Mouse (Mus musculus) E14TG2a.4 (cell line): ENCODE measurements around the gene Lrrc28.

Experiments used
- CTCF ChIP-seq: conservative IDR thresholded peaks from 2 replicates; pipeline ENCODE4 v1.5.1; 2014; ENCODE audit warnings: low read length
- NANOG ChIP-seq: IDR thresholded peaks from 2 replicates; pipeline ENCODE4 v1.6.1; 2014; ENCODE audit warnings: borderline replicate concordance, low read length, mixed read lengths
- POU5F1 ChIP-seq: IDR thresholded peaks from 2 replicates; pipeline ENCODE4 v1.6.1; 2014; ENCODE audit warnings: low read length, borderline replicate concordance

DNA sequence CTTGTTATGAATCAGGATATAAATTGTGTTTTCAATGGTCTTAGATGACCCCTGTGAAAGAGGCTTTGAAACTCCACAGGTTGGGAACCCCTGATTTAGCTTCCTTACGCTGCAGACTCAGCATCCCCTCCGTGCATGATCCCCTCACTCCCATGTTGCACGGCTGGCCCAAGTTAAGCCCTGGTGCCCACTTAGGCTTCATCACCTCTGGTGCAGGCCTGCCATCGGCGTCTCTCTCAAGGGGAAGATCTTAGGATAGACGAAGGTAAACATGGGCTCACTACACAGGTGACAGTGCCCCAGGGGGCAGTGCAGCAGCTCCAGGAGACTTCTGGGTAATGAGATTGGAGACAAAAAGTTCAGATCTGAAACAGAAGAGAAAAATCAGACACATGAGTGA is 115.7 kb downstream of the Lrrc28 start:
- no peak for TF ChIP-seq CTCF
- TF ChIP-seq POU5F1, result no peak
- TF ChIP-seq NANOG, result no peak
